Mouse (Mus musculus) heart, embryonic 12.5 days (tissue): ENCODE data around the gene Ss18l1. TPM values are rescaled to one million over a fixed set of nuclear protein-coding genes. Genes with fewer than 3 reads are reported as not detected.
A peak's percentile ranks its signal among the peaks of the same experiment; 100 is the strongest.

Source experiments
- ATAC-seq: fragments of 200-750 bp; cut with Nextera tagmentation; 2 replicates; pipeline ENCODE4 v1.8.0; 2017; ENCODE audit warnings: moderate TSS enrichment, moderate library complexity; ENCODE audit not compliant: insufficient number of reproducible peaks, low FRiP score
- H3K27ac ChIP-seq: fragments of 300-500 bp; sonication (generic); 2 replicates; pipeline ENCODE4 v1.5.1; 2016; ENCODE audit warnings: mild to moderate bottlenecking, moderate library complexity; ENCODE audit not compliant: poor library complexity, severe bottlenecking
- H3K27me3 ChIP-seq: fragments of 300-500 bp; sonication (generic); replicated peaks from 2 replicates; pipeline ENCODE4 v1.6.1; 2016; ENCODE audit warnings: mild to moderate bottlenecking, moderate library complexity
- H3K36me3 ChIP-seq: fragments of 300-500 bp; sonication (generic); 2 replicates; pipeline ENCODE4 v1.6.1; 2016; ENCODE audit warnings: mild to moderate bottlenecking, moderate library complexity
- H3K4me1 ChIP-seq: fragments of 300-500 bp; sonication (generic); replicated peaks from 2 replicates; pipeline ENCODE4 v1.6.1; 2016; ENCODE audit warnings: mild to moderate bottlenecking
- H3K4me2 ChIP-seq: fragments of 300-500 bp; sonication (generic); 2 replicates; pipeline ENCODE4 v1.6.1; 2016; ENCODE audit warnings: mild to moderate bottlenecking, moderate library complexity
- H3K4me3 ChIP-seq: fragments of 300-500 bp; sonication (generic); 2 replicates; pipeline ENCODE4 v1.5.1; 2016; ENCODE audit warnings: mild to moderate bottlenecking
- H3K9ac ChIP-seq: fragments of 300-500 bp; sonication (generic); 2 replicates; pipeline ENCODE4 v1.6.1; 2016; ENCODE audit warnings: mild to moderate bottlenecking, moderate library complexity
- H3K9me3 ChIP-seq: fragments of 300-500 bp; sonication (generic); replicated peaks from 2 replicates; pipeline ENCODE4 v1.6.1; 2016; ENCODE audit warnings: mild to moderate bottlenecking, moderate library complexity
- WGBS: fragments of 180-500 bp; shearing (Covaris S2); methylation state at CpG from one replicate; pipeline ENCODE4 v1.1.7; 2016; 5-methylcytosine and 5-hydroxymethylcytosine counted together
- polyA plus RNA-seq: library from polyadenylated mRNA; unstranded; fragments of >200 nt; fragmentation: Nextera tagmentation; extraction: Ambion mirVana; gene quantifications from 2 replicates; pipeline ENCODE4 v1.2.1, GENCODE M21; 2016

Ss18l1 gene
- polyA plus RNA-seq, 1 experiment from 2014 or later = 4.2 TPM

DNA sequence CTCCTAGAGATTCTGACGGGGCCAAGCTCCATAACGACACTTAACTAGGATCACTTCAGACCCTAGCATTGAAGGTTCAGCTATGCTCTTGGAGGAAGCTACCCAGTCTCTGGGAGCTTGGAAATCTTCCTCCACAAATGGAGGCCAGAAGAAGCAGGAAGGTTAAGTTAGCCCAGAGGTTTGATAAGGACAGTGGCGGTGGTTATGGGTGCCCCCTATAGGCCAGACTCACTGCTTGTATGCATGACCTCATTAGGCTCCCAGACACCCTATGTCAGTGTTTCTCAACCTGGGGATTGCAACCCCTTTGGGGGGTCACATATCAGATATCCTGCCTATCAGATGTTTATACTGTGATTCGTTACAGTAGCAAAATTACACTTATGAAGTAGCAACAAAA lies 64.8 kb downstream of the Ss18l1 start:
- Histone ChIP-seq H3K4me1 (peaks cover 27% of the 10 kb centered on the region), H3K9me3 (no peaks in the 10 kb centered on the region), H3K9ac (no peak overlapping the region), H3K27me3 (peaks cover 45% of the 10 kb centered on the region), H3K4me2 (no peak overlapping the region), H3K4me3 (no peak overlapping the region), H3K27ac (no peak overlapping the region), H3K36me3 (no peaks in the 10 kb centered on the region)
- no peak for ATAC-seq
- 59% methylated on average over 4 of the region's 4 CpGs for WGBS

DNA sequence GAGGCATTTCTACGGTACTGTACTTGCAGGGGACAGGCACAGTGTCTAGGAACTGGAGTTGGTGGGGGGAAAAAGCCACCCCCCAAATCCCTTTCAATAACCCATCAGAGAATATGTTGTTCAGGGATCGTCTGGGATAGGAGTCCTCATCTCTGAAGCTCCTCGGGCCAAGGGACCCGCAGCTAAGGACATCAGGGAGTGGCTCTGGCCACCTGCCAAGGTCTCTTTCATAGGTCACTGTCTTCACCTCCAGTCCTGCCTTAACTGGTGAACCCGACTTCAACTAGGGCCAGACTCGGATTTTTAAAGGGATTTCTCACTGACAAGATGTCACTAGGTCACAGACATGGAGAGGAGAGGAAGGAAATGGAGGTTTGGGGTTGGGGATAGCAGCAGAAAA lies 66.0 kb downstream of the Ss18l1 start:
- Histone ChIP-seq H3K36me3 (no peaks in the 10 kb centered on the region), H3K27ac (no peak overlapping the region), H3K4me1 (peaks cover 23% of the 10 kb centered on the region), H3K4me2 (no peak overlapping the region), H3K9me3 (no peaks in the 10 kb centered on the region), H3K9ac (no peak overlapping the region), H3K27me3 (peaks cover 33% of the 10 kb centered on the region), H3K4me3 (no peak overlapping the region)
- ATAC-seq = no peak
- WGBS = 48% methylated on average over 6 of the region's 6 CpGs

DNA sequence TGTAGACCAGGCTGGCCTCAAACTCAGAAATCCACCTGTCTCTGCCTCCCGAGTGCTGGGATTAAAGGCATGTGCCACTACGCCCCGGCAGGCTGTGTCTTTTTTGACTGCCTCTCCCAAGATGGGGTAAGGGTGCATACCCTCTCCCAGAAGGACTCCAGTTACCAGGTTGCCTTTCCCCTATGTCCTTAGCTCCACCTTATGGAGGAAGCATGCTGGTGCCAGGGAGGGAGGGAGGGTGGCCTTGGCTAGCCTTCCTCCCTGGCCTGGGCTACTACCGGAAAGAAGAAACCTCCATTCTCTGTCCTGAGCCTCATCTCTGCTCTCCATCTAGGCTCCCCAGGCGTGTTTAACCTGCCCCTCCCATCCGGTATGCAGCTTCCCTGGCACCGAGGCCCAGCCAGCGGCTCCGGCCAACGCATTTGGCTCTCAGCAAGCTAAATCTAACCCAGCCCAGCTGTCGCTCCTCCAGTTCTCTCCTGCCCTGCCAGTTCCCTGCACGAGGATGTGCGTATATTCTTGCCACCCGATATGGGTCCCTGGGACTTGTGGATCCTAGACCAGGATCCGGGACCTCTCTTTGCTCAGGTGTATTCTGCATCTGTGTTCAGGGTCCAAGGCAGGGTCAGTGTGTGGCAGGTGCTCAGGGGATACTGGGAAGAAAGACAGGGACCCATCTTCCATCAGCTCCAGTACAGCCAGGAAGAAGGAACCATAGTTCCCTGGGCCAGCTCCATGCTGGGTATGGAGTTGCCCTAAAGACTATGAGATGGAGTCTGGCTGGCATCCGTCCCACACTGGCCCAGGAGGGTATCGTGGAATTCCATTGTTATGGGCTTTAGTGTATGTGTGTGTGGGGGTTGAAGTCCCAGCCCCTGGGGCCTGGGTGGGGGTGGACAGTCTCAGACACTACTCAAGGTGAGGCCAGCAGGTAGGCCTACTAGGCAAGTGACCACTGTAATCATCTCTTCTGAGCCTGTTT lies 71.9 kb downstream of the Ss18l1 start:
- Histone ChIP-seq H3K27me3 (no peaks in the 10 kb centered on the region), H3K9me3 (no peaks in the 10 kb centered on the region), H3K27ac (0 out of 2 replicates have a peak overlapping the region, but pooled peaks have one; percentile 69), H3K4me1 (peaks cover 45% of the 10 kb centered on the region), H3K4me3 (no peak overlapping the region), H3K4me2 (no peak overlapping the region), H3K36me3 (no peaks in the 10 kb centered on the region), H3K9ac (no peak overlapping the region)
- 54% methylated on average over 17 of the region's 17 CpGs for WGBS
- ATAC-seq = no peak

DNA sequence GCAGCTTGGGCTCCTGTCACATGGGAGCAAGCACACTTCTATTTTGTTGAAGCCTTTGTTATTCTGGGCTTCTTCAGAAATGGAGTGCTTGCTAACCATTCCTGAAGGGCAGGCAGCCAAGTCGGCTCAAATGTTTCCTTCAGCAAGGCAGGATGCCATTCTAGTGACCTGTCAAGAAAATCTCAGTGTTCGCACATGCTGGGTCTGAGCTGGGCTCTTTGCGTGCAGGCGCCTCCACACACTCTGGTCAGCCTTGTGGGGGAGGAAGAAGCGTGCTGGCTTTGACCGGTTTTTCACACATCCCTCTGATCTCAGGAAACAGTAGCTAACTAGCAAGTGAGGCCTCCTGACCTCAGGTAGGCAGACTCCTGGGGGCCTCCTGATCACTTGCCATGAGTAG lies 73.0 kb downstream of the Ss18l1 start:
- peak overlapping the region; percentile 19; the same call in 1 of the 2 replicates for H3K9ac ChIP-seq
- H3K4me3 ChIP-seq = no peak overlapping the region
- 7% methylated on average over 6 of the region's 6 CpGs for WGBS

DNA sequence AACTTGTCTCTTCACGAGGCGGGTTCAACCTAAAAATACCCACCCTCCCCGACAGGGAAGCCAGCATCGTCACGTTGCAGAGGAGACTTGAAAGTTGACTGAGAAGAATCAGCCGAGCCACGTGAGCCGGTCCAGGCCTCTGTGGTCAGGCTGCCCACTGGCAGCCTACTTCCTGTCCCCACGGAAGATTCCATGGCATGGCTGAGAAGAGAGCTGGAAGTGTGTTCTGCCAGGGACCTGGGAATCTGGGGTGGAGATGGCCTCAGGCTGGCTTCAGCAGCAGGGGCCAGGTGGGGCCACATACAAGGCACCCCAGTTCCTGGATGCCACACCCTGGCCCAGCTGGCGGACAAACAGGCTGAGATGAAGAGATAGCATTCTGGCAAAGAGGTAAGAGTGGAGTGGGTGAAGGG lies 73.8 kb downstream of the Ss18l1 start:
- Histone ChIP-seq H3K4me1 (peaks cover 51% of the 10 kb centered on the region), H3K27ac (no peak overlapping the region), H3K36me3 (no peaks in the 10 kb centered on the region), H3K4me2 (no peak overlapping the region), H3K9me3 (no peaks in the 10 kb centered on the region), H3K9ac (no peak overlapping the region), H3K4me3 (no peak overlapping the region), H3K27me3 (no peaks in the 10 kb centered on the region)
- ATAC-seq = no peak
- WGBS = 36% methylated on average over 10 of the region's 10 CpGs

More for the DNA sequence above, 73.0 kb downstream of the Ss18l1 start:
- Histone ChIP-seq H3K4me2 (no peak overlapping the region), H3K9me3 (no peaks in the 10 kb centered on the region), H3K36me3 (no peaks in the 10 kb centered on the region), H3K27me3 (no peaks in the 10 kb centered on the region), H3K27ac (peak overlapping the region; percentile 69), H3K4me1 (peaks cover 50% of the 10 kb centered on the region)
- ATAC-seq = no peak

DNA sequence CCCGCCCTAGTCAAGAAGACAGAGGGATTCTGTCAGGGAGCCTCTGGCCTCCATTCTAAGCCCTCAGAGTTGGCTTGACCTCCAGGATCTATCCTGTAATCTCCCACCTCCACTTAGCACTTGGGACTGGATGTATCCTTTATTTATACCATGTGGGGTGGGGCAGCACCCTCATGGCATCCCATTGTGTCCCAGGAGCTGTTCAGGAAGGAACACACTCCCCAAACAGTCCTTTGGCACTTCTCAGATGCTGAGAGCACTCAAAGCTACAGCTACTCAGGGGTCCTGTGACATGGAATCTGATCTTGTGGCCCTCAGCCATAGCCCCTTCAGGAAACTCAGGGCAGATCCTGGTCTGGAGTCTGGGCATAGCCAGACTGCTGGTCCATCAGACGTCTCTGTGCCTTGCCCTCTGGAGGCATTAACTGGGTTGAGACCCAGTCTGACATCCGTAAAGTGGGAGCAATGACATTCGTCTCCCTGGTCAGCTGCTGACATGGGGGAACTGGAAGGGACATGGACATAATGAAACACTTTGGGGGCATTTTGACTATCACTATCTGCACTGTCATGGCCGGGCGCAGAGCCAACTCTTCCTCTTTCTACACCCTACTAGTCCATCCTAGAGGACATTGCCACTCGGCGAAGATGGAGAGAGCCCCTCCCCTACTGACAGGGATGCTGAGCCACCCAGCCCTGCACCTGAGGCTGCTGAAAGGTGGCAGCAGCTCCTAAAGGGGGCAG lies 74.6 kb downstream of the Ss18l1 start:
- Histone ChIP-seq H3K4me1 (peaks cover 51% of the 10 kb centered on the region), H3K9ac (no peak overlapping the region), H3K4me3 (no peak overlapping the region), H3K9me3 (no peaks in the 10 kb centered on the region), H3K27ac (no peak overlapping the region), H3K27me3 (no peaks in the 10 kb centered on the region), H3K36me3 (no peaks in the 10 kb centered on the region), H3K4me2 (no peak overlapping the region)
- WGBS = 71% methylated on average over 8 of the region's 8 CpGs
- ATAC-seq = no peak

DNA sequence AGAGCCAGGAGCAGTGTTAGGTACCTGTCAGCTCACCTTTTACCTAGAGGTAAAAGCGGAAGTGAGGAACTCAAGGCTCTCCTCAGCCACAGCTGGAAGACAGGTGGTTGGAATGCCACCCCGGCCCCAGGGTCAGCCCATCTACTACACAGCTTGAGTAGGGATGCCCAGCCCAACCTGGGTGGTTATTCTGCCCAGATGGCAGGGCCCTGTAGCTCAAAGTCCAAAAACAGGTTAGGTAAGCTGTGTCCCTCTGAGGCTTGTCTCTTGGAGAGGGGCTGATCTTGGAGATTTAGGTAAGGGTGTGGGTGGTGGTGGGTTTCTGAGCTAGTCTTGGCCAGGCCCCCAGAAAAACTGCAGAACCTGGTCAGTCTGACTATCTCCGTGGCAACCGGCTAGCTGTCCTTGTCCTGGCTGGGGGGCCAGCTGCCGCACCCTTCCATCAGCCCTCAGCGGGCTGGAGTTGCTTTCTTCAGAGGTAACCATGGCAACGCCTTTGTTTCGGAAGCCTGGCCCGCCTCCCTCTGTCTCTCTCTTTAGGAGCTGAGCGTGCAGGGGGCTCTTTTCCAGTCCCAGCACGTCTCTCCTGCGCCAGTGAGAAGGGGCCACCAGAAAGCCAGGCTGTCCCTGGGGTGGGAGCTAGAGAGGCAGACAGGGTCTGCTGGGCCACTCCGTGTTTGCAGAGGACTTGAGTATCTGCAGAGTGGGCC lies 75.3 kb downstream of the Ss18l1 start:
- Histone ChIP-seq H3K9me3 (no peaks in the 10 kb centered on the region), H3K27me3 (no peaks in the 10 kb centered on the region), H3K36me3 (no peaks in the 10 kb centered on the region), H3K4me3 (no peak overlapping the region), H3K27ac (no peak overlapping the region), H3K4me1 (peaks cover 51% of the 10 kb centered on the region), H3K9ac (no peak overlapping the region), H3K4me2 (0 out of 2 replicates have a peak overlapping the region, but pooled peaks have one; percentile 5)
- 14% methylated on average over 13 of the region's 13 CpGs for WGBS
- no peak for ATAC-seq

DNA sequence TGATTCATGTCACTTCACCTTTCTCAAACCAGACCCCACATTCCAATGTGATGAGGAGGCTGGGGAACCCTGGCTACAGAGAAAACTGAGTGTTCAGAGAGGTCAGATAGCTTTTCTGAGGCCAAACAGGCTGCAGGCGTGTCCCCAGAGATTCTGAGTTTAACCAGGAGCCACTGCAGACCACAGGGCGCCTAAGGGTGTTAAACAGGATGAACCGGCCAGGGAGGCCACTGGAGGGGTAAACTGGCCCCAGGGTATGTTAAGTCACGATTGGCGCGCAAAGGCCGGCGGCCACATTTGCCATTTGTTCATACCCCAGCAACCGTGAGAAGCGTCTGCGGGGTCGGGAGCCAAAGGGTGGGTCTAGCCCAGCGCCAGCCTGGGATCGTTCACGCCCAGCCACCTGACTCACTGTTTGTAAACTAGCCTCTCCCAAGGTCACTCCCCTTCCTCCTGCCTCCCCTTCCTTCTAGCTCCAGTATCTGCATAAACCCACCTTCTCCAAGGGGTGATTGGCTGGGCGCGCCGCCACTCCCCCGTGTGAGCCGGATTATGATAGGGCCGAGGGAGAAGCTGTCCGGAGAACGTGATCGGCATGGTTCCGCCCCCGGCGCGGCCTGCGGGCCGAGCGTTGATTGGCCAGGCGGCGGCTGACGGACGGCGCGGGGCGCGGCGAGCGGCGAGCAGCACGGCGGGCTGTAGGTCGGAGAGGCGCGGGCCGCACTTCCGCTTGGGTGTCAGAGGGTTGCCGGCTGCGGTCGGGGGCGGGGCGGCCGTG lies 76.5 kb downstream of the Ss18l1 start, which contains the start of gene Osbpl2:
Gene Osbpl2, plus strand, starts transcription at position 646 of the 778 bp plus-strand sequence.
- H3K27me3 ChIP-seq = no peaks in the 10 kb centered on the region
- H3K9me3 ChIP-seq = no peaks in the 10 kb centered on the region
- ATAC-seq = peak; percentile 98
- H3K4me3 ChIP-seq = peak within 1 kb of the TSS; percentile 89
- H3K36me3 ChIP-seq = peaks cover 6% of the 10 kb centered on the region; the same call in 1 of the 2 replicates
- peak within 1 kb of the TSS; percentile 92 for H3K9ac ChIP-seq
- under 1% methylated on average over 55 of the region's 55 CpGs for WGBS
- H3K4me2 ChIP-seq = peak within 1 kb of the TSS; percentile 90
- H3K27ac ChIP-seq = peak within 1 kb of the TSS; percentile 78
- peaks cover 51% of the 10 kb centered on the region for H3K4me1 ChIP-seq
